Mouse (Mus musculus) hindbrain, embryonic 13.5 days (tissue): ENCODE results near the gene Dnajb14. TPM values are rescaled to one million over a fixed set of nuclear protein-coding genes. Genes with fewer than 3 reads are reported as not detected.
"Not testable (repeated sequence)": the region's sequence is repeated elsewhere in the genome, so short reads cannot be mapped to it uniquely, and the experiment has no call there.

Source experiments
- ATAC-seq: fragments of 200-750 bp; cut with Nextera tagmentation; 2 replicates; pipeline ENCODE4 v1.8.0; 2017; ENCODE audit warnings: moderate TSS enrichment; ENCODE audit not compliant: low FRiP score
- H3K27ac ChIP-seq: fragments of 300-500 bp; sonication (generic); 2 replicates; pipeline ENCODE4 v1.5.1; 2015; ENCODE audit warnings: inconsistent platforms, mild to moderate bottlenecking, moderate library complexity
- H3K27me3 ChIP-seq: fragments of 300-500 bp; sonication (generic); 2 replicates; pipeline ENCODE4 v1.6.1; 2015; ENCODE audit warnings: mild to moderate bottlenecking, inconsistent platforms
- H3K36me3 ChIP-seq: fragments of 300-500 bp; sonication (generic); 2 replicates; pipeline ENCODE4 v1.6.1; 2015; ENCODE audit warnings: mild to moderate bottlenecking, inconsistent platforms
- H3K4me1 ChIP-seq: fragments of 300-500 bp; sonication (generic); replicated peaks from 2 replicates; pipeline ENCODE4 v1.6.1; 2015; ENCODE audit warnings: inconsistent platforms
- H3K4me2 ChIP-seq: fragments of 300-500 bp; sonication (generic); 2 replicates; pipeline ENCODE4 v1.6.1; 2015; ENCODE audit warnings: inconsistent platforms, mild to moderate bottlenecking, moderate library complexity
- H3K4me3 ChIP-seq: fragments of 300-500 bp; sonication (generic); 2 replicates; pipeline ENCODE4 v1.5.1; 2015; ENCODE audit warnings: mild to moderate bottlenecking, inconsistent platforms
- H3K9ac ChIP-seq: fragments of 300-500 bp; sonication (generic); 2 replicates; pipeline ENCODE4 v1.6.1; 2015; ENCODE audit warnings: mild to moderate bottlenecking, inconsistent platforms
- H3K9me3 ChIP-seq: fragments of 300-500 bp; sonication (generic); 2 replicates; pipeline ENCODE4 v1.6.1; 2016; ENCODE audit warnings: inconsistent platforms
- WGBS: fragments of 180-500 bp; shearing (Covaris S2); methylation state at CpG from one replicate; pipeline ENCODE4 v1.1.7; 2015; 5-methylcytosine and 5-hydroxymethylcytosine counted together
- polyA plus RNA-seq: library from polyadenylated mRNA; unstranded; fragments of >200 nt; fragmentation: Nextera tagmentation; extraction: Ambion mirVana; gene quantifications from 2 replicates; pipeline ENCODE4 v1.2.1, GENCODE M21; 2015

Dnajb14 gene
- polyA plus RNA-seq, 1 experiment from 2014 or later, result 11.9 TPM

- no peak overlapping the region for H3K9ac ChIP-seq
- no peaks in the 10 kb centered on the region for H3K9me3 ChIP-seq
- no peak for ATAC-seq
- H3K4me1 ChIP-seq, result no peaks in the 10 kb centered on the region
- 84% methylated on average over 5 of the region's 5 CpGs for WGBS
- H3K4me2 ChIP-seq, result no peak overlapping the region
- no peak overlapping the region for H3K4me3 ChIP-seq
- no peaks in the 10 kb centered on the region for H3K27me3 ChIP-seq
- H3K36me3 ChIP-seq, result no peaks in the 10 kb centered on the region
- no peak overlapping the region for H3K27ac ChIP-seq
Measured at GRCm38 (mm10) chr3:137846552-137846951, 20.9 kb upstream of the Dnajb14 start.

GRCm38 (mm10) chr3:137848354-137848753 lies 19.1 kb upstream of the Dnajb14 start:
- Histone ChIP-seq H3K27ac (no peak overlapping the region), H3K9ac (no peak overlapping the region), H3K27me3 (no peaks in the 10 kb centered on the region), H3K9me3 (no peaks in the 10 kb centered on the region), H3K4me1 (no peaks in the 10 kb centered on the region), H3K4me3 (no peak overlapping the region), H3K36me3 (no peaks in the 10 kb centered on the region), H3K4me2 (no peak overlapping the region)
- ATAC-seq, result no peak
- 95% methylated on average over 9 of the region's 9 CpGs for WGBS

- ATAC-seq, result no peak
- 93% methylated on average over 5 of the region's 5 CpGs for WGBS
- Histone ChIP-seq H3K9me3 (no peaks in the 10 kb centered on the region), H3K4me2 (no peak overlapping the region), H3K27me3 (no peaks in the 10 kb centered on the region), H3K9ac (no peak overlapping the region), H3K4me1 (no peaks in the 10 kb centered on the region), H3K27ac (no peak overlapping the region), H3K4me3 (no peak overlapping the region), H3K36me3 (no peaks in the 10 kb centered on the region)
Measured at GRCm38 (mm10) chr3:137849697-137850096, 17.8 kb upstream of the Dnajb14 start.

- Histone ChIP-seq H3K4me1 (no peaks in the 10 kb centered on the region), H3K27ac (no peak overlapping the region), H3K27me3 (no peaks in the 10 kb centered on the region), H3K4me2 (no peak overlapping the region), H3K36me3 (no peaks in the 10 kb centered on the region), H3K9me3 (no peaks in the 10 kb centered on the region), H3K4me3 (no peak overlapping the region), H3K9ac (no peak overlapping the region)
- WGBS, result 88% methylated on average over 2 of the region's 2 CpGs
- ATAC-seq, result no peak
Measured at GRCm38 (mm10) chr3:137851196-137851595, 16.3 kb upstream of the Dnajb14 start.

- H3K36me3 ChIP-seq, H3K4me2 ChIP-seq, H3K9me3 ChIP-seq, H3K9ac ChIP-seq, H3K27ac ChIP-seq, H3K4me1 ChIP-seq, H3K4me3 ChIP-seq, H3K27me3 ChIP-seq, ATAC-seq: not testable (repeated sequence)
- 91% methylated on average over 1 of the region's 1 CpGs for WGBS
Measured at GRCm38 (mm10) chr3:137853011-137853410, 14.5 kb upstream of the Dnajb14 start.

GRCm38 (mm10) chr3:137855328-137855727 lies 12.1 kb upstream of the Dnajb14 start:
- no peak overlapping the region for H3K9ac ChIP-seq
- no peaks in the 10 kb centered on the region for H3K9me3 ChIP-seq
- H3K4me1 ChIP-seq, result no peaks in the 10 kb centered on the region
- 74% methylated on average over 3 of the region's 3 CpGs for WGBS
- ATAC-seq, result no peak
- H3K36me3 ChIP-seq, result no peaks in the 10 kb centered on the region
- H3K27me3 ChIP-seq, result no peaks in the 10 kb centered on the region
- H3K4me2 ChIP-seq, result no peak overlapping the region
- H3K27ac ChIP-seq, result no peak overlapping the region
- H3K4me3 ChIP-seq, result no peak overlapping the region

- ATAC-seq, result no peak
- Histone ChIP-seq H3K4me1 (no peaks in the 10 kb centered on the region), H3K36me3 (no peaks in the 10 kb centered on the region), H3K4me3 (no peak overlapping the region), H3K9ac (no peak overlapping the region), H3K27ac (no peak overlapping the region), H3K9me3 (no peaks in the 10 kb centered on the region), H3K4me2 (no peak overlapping the region), H3K27me3 (no peaks in the 10 kb centered on the region)
- WGBS, result 78% methylated on average over 7 of the region's 7 CpGs
Measured at GRCm38 (mm10) chr3:137856061-137856460, 11.4 kb upstream of the Dnajb14 start.

GRCm38 (mm10) chr3:137860394-137861170 lies 6.9 kb upstream of the Dnajb14 start:
- H3K4me3 ChIP-seq, result no peak overlapping the region
- no peaks in the 10 kb centered on the region for H3K36me3 ChIP-seq
- H3K9ac ChIP-seq, result no peak overlapping the region
- no peaks in the 10 kb centered on the region for H3K27me3 ChIP-seq
- 86% methylated on average over 8 of the region's 8 CpGs for WGBS
- no peak overlapping the region for H3K27ac ChIP-seq
- no peaks in the 10 kb centered on the region for H3K9me3 ChIP-seq
- H3K4me2 ChIP-seq, result no peak overlapping the region
- peaks cover 6% of the 10 kb centered on the region; the same call in 1 of the 2 replicates for H3K4me1 ChIP-seq
- no peak for ATAC-seq

GRCm38 (mm10) chr3:137861436-137861835 lies 6.0 kb upstream of the Dnajb14 start:
- H3K4me1 ChIP-seq, result peaks cover 10% of the 10 kb centered on the region; the same call in 1 of the 2 replicates
- H3K4me3 ChIP-seq, result no peak overlapping the region
- no peaks in the 10 kb centered on the region for H3K36me3 ChIP-seq
- ATAC-seq, result no peak
- no peak overlapping the region for H3K9ac ChIP-seq
- no peaks in the 10 kb centered on the region for H3K9me3 ChIP-seq
- no peak overlapping the region for H3K27ac ChIP-seq
- H3K4me2 ChIP-seq, result no peak overlapping the region
- no peaks in the 10 kb centered on the region for H3K27me3 ChIP-seq
- WGBS, result 86% methylated on average over 4 of the region's 4 CpGs

- WGBS, result 95% methylated on average over 3 of the region's 3 CpGs
Measured at GRCm38 (mm10) chr3:137862600-137862999, 4.9 kb upstream of the Dnajb14 start.

GRCm38 (mm10) chr3:137863330-137864123 lies 3.9 kb upstream of the Dnajb14 start:
- no peaks in the 10 kb centered on the region for H3K27me3 ChIP-seq
- peaks cover 20% of the 10 kb centered on the region for H3K4me1 ChIP-seq
- no peaks in the 10 kb centered on the region for H3K36me3 ChIP-seq
- 38% methylated on average over 22 of the region's 22 CpGs for WGBS
- peak overlapping the region; percentile 61 for H3K4me2 ChIP-seq
- no peak for ATAC-seq
- peak overlapping the region; percentile 78 for H3K9ac ChIP-seq
- peak overlapping the region; percentile 98 for H3K27ac ChIP-seq
- H3K4me3 ChIP-seq, result peak overlapping the region; percentile 83
- no peaks in the 10 kb centered on the region for H3K9me3 ChIP-seq

More at GRCm38 (mm10) chr3:137862600-137862999, 4.9 kb upstream of the Dnajb14 start:
- peaks cover 17% of the 10 kb centered on the region for H3K4me1 ChIP-seq
- no peaks in the 10 kb centered on the region for H3K27me3 ChIP-seq
- H3K4me2 ChIP-seq, result no peak overlapping the region
- H3K9me3 ChIP-seq, result no peaks in the 10 kb centered on the region
- H3K36me3 ChIP-seq, result no peaks in the 10 kb centered on the region
- ATAC-seq, result no peak
- H3K4me3 ChIP-seq, result no peak overlapping the region
- H3K9ac ChIP-seq, result no peak overlapping the region
- no peak overlapping the region for H3K27ac ChIP-seq

GRCm38 (mm10) chr3:137864124-137864987 lies 3.1 kb upstream of the Dnajb14 start, which contains the start of gene H2afz:
H2afz (plus strand) TSS chr3:137864487.
- no peaks in the 10 kb centered on the region for H3K36me3 ChIP-seq
- peak; percentile 96 for ATAC-seq
- no peaks in the 10 kb centered on the region for H3K27me3 ChIP-seq
- peak within 1 kb of the TSS; percentile 92 for H3K9ac ChIP-seq
- peak within 1 kb of the TSS; percentile 61 for H3K4me2 ChIP-seq
- H3K27ac ChIP-seq, result peak within 1 kb of the TSS; percentile 98
- H3K9me3 ChIP-seq, result no peaks in the 10 kb centered on the region
- under 1% methylated on average over 80 of the region's 115 CpGs for WGBS
- peak within 1 kb of the TSS; percentile 83 for H3K4me3 ChIP-seq
- peaks cover 26% of the 10 kb centered on the region for H3K4me1 ChIP-seq
